Mouse (Mus musculus): ENCODE measurements at regions not wholly inside any gene's neighbourhood (a gene's known extent, or its start where the extent isn't known, plus 50 kb on each side); places are given as distances from the start of the nearest gene placed in this dataset.

GRCm38 (mm10) chrX:51910576-51910975 is 62.0 kb downstream of the 1700080O16Rik start:
- TF ChIP-seq CTCF (IDR thresholded peaks at IDR 0.05; ENCODE audit: extremely low read depth, insufficient read depth, low read length), result no peak
- no peak for TF ChIP-seq POLR2A (IDR thresholded peaks at IDR 0.05; ENCODE audit: extremely low read depth, insufficient read depth, low read length)

Data from cortical plate, adult 2 months (tissue).